Mouse (Mus musculus): Measurements from ENCODE around the gene Zbtb16. TPM values are rescaled to one million over a fixed set of nuclear protein-coding genes. Genes with fewer than 3 reads are reported as not detected.

Zbtb16 gene
- polyA plus RNA-seq (2017; shearing (Covaris generic)), result not detected

GRCm38 (mm10) chr9:48835631-48836565 is at the start of gene Zbtb16:
TSS of gene Zbtb16 (minus strand) at chr9:48836222.
- no peak for ATAC-seq

DNA sequence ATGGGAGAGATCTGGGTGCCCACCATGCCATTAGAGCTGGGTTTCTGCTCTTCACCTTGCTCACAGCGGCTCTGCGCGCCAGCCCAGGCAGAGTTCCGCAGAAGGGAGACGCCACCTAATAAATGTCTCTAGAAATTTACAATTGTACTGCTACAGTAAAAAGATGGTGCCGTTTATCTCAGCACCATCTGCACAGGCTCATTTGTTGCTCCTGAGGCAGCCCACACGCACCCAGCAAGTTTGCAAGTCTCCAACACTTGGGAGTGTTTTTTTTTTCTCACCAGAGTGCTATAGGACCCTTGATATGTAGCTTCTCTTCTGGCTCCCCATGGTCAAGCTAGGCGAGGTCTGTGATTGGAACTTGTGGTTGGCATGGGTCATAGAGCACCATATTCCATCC is 36.9 kb upstream of the Zbtb16 start:
- no peak for ATAC-seq

DNA sequence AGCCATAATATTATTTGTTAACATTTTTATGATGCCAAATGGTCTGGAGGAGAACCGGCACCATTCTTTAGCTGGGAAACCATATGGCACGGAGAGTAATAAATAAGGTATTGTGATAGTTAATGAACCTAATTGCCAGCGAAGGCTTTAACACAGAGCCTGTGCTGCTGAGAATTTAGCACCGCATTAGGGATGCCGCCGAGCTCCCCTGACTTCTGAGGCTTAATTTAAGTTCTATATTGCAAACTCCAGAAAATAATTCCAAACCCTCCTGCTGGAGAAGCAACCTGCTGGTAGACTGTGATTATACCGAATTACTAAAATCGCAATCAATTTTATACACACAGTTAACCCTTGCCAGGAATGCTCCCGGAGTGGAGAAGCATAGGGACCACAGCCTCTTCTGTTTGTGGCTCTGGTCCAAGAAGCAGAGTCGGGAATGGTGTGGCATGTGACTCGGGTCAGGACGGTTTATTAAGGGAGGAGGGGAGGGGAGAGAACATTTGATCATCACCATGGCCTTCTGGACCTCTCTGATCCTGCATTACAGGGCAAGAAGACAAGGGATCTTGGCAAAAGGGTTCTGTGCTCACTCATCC is 30.6 kb upstream of the Zbtb16 start:
- no peak for ATAC-seq

DNA sequence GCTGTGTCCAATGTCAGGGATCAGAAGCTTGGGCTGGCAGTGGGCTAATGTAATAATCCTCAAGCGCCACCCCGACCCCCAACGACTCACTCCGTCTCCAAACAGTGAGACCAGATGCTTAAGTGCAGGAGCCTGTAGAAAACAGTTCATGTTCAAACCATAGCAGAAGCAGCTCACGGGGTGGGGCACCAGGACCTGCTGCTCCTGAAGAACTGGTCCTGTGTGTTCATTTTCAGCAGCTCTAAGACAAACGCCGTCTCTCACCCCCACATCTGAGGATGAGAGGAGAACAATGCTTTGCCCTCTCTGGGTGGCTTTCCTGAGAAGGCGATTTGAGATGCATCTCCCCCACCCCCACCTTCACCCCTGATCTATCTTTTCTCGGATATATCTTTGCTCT is 29.2 kb upstream of the Zbtb16 start:
- ATAC-seq, result no peak

DNA sequence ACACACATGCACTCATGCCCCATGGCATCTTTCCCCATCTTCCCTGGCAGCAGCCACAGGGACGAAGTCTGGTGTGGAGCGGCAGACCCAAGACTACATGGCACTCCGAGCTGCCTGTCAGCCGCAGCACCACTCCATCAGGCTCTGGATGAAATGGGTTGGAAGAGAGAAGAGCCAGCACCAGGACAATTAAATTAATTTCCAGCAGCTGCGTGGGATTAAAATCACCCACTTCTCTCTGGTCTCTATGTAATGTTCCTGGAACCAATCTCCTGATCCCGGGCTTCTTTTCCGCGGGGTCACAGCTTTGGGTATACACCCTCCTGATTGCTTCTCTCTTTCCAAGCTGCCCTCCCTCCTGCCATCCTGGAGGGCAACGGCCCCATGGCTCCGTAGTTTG is 25.5 kb upstream of the Zbtb16 start:
- ATAC-seq, result no peak

DNA sequence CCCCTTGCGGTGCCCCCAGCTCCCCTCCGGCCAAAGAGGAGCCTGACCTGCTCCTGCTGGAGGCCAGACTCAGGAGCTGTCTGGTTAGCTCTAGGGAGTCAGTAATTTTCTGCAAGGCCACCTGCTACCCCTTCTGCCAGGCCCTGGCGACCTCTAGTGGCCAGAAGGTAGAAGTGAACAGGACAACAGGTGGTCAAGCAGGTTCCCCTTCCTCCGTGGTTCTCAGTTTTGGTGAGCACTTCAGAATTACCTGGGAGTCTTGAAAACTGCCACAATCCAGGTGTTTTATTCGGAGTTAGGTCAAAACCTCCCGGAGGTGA is 24.5 kb upstream of the Zbtb16 start:
- no peak for ATAC-seq

DNA sequence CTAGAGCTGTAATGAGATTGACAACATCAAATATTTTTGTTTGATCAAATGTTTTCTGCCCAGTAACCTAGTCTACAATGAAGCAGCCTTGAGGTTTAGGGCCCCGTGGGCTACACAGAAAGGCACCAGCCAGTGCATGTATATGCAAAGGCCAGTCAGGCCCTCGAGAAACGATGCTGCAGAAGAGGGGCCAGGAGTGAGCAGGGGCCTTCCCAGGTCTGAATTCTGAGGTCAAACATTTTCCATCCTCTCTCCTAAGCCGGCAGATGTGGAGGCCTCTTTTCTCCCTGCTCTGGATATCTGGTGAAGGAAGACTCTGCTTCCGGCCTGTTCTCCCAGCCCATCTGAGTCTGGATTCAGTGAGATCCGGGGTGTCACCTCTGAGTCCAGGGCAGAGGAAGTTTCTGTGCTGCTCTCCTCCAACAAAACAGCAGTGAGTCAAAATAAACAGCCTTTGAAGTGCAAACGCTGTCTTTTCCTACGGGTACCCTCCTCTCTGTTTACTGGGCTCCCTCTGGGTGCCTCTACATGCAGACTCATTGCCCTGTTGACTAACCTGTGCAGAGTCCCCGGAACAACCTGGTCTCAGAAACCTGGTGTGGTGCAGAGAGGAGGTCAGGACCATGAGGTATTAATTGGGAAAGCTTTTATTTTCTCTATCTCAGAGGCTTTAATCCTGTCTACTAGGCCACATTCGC is 24.0 kb upstream of the Zbtb16 start:
- ATAC-seq, result no peak

DNA sequence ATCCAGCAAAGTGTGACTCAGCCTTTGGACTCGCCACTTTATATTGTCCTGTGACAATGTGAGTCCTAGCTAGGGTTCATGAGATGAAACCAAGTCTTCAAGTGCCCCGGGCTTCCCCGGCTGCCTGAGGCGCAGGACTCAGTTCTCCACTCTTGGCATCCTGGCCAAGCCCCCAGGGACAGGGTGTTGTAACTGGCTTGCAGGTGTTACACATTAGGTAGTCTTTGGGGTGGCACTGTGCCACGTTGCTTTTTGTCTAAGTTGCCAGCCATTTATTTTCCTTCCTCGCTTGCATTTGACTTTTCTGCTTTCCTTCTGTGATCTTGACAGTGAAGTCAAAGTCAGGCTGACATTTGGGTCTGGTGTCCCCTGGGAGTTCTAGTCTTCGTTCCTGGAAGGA is 21.9 kb upstream of the Zbtb16 start:
- ATAC-seq, result no peak

DNA sequence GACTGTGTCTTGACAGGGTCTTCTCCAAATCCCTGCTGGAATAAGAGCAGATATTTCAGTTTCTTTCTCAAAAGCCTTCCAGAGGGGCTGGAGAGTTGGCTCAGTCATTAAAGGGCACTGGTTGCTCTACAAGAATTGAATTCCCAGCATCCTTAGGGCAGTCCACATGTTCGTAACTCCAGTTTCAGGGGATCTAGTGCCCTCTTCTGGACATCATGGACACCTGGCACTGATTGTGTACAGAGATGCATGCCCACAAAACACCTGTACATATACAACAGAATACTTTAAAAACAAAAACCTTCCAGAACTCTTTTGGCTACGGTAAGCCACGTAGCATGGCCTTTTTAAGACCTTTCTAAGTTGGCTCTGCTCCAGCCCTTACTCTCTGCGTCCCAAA is 20.2 kb upstream of the Zbtb16 start:
- no peak for ATAC-seq

DNA sequence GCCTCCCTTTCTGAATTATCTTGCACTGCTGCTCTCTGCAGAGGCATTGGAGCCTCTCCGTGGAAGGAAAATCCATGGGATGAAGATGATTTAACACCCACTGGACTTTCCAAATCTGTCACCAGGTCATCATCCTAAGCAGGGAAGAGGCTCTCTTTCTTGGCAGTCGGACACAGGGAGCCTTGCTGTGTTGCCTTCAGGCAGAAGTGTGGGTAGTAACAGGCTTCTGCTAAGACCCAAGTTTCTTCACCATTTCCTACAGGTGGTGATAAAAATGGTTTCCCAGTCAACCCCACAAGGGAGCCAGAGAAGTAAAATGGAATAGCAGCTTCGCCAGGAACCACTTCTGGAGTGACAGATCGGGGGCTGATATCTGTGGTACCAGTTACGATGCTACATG is 13.5 kb upstream of the Zbtb16 start:
- no peak for ATAC-seq

GRCm38 (mm10) chr9:48839568-48839967 is 3.5 kb upstream of the Zbtb16 start:
- ATAC-seq, result no peak

- no peak for ATAC-seq
Measured at GRCm38 (mm10) chr9:48838346-48838745, 2.3 kb upstream of the Zbtb16 start.

GRCm38 (mm10) chr9:48837181-48837580 is 1.2 kb upstream of the Zbtb16 start:
- no peak for ATAC-seq

GRCm38 (mm10) chr9:48836566-48836930 is 526 bp upstream of the Zbtb16 start:
- no peak for ATAC-seq

GRCm38 (mm10) chr9:48834541-48835411 is 1.2 kb downstream of the Zbtb16 start:
- no peak for ATAC-seq

DNA sequence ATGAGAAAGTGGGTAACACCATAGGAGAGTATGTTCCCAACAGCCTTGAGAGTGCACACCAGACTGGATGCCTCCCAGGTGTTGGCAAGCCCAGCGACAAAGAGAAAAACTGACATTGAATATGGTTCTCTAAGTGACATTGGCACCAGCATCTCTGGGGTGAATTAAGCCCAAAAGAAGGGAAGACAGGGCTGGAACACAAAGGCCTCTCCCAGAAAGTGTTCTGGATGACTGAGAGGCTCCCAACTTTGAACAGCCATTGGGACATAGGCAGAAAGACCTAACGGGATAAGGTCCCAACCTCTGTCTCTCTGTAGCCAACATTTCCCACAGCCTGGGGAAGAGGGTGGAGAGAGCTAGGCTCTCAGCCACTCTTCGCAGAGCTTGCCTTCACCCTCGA is 2.0 kb downstream of the Zbtb16 start:
- no peak for ATAC-seq

DNA sequence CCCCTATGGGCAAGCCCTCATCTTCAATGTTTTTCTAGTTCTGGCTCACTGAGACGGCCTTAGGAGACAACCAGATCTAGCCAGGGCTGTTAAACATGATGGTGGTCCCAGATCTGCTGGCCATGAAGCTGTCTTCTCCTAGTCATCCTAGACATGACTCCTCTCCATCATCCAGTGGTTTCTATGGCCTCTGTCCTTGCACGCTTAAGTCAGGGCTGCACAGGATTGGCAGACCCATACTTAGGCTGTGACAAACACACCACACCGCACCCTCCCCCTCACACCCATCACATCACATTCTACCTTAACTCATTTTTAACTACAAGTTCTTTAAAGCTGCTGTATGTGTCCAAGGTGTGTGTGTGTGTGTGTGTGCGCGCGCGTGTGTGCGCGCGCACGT is 2.5 kb downstream of the Zbtb16 start:
- ATAC-seq, result no peak

GRCm38 (mm10) chr9:48832473-48833100 is 3.4 kb downstream of the Zbtb16 start:
- ATAC-seq, result no peak

DNA sequence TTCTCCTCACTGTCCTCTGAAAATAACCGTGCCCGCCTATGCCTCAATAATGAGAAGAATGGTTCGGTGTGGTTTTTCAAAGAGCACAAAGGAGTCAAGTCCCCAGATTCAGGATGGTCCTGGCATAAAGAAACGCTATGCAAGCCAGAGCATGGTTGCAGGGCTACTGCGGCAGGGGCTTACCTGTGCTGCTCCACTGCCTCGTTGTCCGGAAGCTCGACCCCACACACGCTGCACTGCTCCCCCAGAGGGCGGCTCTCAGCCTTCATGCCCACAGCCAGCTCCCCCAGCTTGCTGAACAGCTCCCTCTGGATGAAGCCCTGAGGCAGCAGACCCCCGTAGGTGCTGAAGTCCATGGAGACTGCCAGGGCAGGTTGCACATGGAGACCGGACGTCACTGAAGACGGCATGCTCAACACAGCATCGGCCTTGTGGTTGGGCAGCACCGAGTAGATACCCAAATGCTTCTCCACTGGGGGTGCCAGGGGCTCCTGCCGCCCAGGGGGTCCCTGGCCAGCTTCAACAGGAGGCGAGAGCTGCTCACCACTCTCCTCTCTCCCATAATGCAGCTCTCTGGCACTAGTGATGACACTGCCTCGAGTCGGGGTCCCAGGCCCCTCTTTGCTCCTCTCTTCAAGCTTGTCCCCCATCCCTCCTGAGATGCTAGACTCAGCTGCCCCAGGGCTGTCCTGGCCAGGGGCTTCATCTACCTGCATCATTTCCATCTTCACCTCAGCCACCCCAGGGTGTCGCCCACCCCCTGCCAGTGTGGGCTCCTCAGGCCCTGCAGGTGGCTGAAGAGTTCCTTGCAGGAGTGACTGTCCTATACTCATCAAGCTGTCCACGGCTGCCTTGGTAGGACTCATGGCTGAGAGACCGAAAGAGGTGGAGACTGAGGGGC is 4.2 kb downstream of the Zbtb16 start:
- no peak for ATAC-seq

- ATAC-seq, result no peak
Measured at GRCm38 (mm10) chr9:48828839-48829238, 7.2 kb downstream of the Zbtb16 start.

DNA sequence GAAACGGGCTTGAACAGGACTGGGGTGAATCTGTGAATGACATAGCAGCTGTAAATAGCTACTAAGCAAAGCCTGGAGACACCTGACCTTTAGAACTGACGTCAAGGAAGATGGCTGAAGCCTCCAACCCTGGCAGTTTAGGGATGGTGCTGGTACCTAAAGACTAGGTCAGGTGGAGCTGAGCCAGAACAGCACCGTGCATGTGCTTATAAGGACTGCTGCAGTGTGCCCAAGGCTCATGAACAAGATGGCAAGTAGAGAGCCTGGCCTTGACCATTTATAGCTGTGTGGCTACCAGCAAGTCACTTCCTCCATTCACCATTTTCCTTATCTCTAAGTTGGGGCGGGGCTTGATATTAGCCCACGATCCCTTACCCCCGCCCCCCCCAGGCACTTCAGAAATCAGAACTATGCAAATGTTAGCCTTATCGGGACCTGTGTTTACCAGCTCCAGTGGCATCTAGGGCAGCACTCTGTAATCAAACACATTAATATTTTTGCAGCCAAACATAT is 9.6 kb downstream of the Zbtb16 start:
- ATAC-seq, result no peak
